Mouse (Mus musculus) right cerebral cortex, adult 2 months (tissue): Measurements from ENCODE around the gene Sct.

Experiments used
- DNase-seq, 2 experiments: peaks; one replicate each; pipeline ENCODE4 v3.0.0; 2021 to 2022; ENCODE audit warnings: low spot score in 2 of 2

Sct gene

DNA sequence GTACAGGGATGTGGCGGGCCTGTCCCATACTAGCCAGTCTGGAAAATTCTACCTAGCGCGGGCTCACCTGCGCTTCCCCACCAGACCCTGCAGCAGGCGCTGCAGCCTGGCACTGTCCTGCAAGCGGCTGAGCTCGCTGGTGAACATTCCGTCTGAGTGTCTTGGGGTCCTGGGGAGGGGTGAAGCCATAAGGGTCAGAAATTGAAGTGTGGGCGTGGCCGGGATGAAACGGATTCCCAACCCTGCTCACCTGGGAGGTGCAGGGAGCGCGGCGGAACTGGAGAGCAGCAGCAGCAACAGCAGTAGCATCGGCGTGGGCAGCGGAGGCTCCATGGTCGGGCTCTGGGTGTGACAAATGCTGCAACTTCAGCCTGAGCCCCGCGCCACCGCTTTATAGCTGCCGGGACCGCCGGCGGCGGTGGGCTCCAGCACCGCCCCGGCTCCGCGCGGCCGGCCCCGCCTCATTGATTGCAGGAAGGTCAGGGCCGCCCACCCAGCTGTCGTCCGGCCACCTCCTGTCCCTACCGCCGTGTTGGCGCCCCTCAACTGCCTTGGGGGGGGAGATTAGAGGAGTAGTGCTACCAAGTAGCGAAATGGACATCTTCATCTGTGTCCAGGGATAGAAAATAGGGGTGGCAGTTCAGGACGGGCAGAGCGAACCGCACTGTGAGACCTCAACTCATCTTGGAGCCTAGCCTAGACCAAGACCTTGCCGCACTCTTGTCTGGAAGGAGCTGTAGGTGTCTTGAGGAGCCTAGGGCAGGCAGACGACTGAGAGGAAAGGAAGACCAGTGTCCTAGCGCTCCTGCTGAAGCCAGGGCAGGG, at the start of gene Sct:
TSS of gene Sct (minus strand) at position 368 of the 825 bp plus-strand sequence.
- DNase-seq: no peak

DNA sequence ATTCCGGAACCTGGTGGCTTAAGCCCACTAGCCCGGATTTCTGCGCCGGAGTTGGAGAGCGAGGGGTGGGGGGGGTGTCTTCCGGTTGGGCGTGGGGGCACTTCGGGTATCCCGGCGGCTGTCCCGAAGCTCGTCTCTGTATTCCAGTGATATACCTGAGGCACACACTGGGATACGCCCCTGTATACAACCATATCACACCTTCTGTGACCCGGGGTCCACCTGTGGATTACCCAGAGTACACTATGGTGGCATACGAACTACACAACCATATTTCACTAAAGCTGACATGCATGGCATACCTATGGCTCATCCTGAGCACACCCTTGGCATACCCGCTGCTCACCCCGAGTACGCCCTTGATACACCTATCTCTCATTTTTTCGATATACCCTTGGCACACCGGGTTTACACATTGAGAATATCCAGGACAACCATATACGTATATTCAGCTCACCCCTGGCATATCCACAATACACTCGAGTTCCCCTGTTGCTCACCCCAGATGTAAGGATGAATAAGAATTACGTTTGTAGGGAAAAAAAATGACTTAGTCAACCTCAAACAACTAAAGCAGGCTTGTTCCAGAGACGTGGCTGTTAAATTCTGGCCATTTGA, 49.5 kb upstream of the Sct start:
- no peak for DNase-seq

DNA sequence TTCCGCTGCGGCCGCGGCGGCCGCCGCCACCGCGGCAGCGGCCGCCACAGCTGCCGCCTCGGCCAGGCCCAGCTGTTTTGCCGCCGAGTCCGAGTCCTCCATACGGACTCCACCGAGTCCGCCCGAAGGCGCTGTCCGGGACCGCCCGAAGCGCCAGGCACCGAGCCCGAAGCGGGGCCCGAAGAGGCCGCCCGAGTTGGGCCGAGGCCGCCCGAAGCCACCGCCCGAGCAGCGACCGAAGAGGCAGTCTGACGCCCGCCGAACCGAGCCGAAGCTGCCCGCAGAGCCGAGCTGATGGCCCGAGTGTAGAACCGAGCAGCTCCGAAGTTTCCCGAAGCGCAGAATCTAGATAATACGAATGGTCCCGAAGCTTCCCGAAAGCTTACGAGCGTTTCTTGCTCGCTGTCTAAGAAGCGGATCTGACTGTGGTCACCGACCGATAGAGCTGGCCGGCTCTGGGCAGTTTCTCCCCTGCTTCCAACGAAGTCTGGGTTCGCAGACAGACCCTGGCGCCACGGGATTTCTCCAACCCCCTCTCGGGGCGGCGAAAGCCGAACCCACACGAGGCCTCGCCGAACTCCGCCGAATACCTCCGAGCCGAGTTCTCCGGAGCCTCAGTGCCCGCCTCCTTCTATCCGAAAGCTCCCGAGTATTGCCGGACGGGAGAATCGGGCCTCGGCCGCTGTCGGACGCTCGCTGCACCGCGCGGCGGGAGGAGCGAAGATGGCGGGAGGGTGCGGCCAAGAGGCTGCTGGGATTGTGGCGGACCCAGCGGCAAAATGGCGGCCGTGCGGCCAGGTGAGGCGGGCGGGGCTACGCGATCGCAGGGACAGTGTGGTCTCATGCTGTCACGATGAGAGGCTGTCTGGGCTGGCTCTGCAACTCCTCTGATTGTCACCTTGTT, 48.8 kb upstream of the Sct start, which contains the start of the genes Deaf1 and Tmem80:
TSS of gene Deaf1 (minus strand) at position 222 of the 904 bp plus-strand sequence.
TSS of gene Tmem80 (plus strand) at position 271 of the 904 bp plus-strand sequence.
- peak; percentile 100 for DNase-seq

DNA sequence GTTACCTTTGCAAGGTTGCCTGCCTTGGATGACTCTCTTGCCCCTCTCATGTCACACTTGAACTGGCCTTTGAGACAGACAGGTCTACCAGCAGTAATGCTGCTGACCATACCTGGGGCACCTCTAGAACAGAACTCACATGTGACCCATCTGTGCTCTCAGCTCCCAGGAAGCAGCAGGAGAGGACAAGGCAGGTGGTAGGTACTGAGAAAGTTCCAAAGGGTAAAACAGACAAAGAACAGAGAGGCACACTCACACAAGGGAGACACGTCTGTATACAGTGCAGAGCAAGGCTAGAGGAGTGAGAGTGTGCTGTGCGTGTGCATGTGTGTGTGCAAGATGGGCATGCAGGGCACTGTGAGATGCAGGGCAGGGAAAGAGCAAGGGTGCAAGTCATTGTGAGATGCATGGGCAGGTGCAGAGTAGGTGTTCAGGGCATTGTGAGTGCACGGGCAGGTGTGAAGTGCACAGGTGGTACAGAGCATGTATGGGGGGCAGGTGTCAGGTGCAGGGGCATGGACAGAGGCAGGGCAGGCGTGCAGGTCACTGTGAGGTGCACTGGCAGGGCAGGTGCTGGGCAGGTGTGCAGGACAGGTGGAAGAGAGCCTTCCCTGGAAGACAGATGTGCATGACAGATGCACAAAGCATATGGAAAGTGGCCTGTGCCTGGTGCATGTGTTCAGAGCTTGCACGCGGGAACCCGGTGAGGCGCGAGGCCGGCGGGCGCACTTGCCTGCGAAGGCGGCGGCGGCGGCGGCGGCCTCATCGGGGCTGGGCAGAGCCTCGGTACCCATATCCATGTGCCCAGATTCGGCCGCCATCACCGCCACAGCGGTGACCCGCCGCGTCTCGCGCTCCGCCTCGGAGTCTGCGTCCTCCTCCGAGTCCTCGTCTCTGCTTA, 47.9 kb upstream of the Sct start:
- peak; percentile 10 to 29 for DNase-seq

DNA sequence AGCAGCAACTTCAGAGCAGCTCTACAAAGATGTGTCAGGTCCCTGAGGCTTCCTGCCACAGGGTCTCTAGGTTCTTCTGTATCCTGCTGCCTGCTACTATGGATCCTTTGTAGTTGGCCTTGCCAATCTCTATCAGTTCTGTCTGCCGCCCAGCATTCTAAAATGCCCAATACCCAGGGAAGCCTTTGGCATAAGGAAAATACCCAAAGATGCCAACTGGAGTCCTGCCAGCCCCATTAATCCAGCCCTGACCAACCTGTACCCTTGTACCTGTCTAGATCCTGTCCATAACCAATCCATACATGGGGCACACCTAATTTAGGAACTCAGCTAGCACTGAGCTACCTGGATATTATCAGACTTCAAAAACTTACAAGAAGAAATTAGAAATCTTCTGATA, 45.8 kb upstream of the Sct start:
- DNase-seq: no peak

DNA sequence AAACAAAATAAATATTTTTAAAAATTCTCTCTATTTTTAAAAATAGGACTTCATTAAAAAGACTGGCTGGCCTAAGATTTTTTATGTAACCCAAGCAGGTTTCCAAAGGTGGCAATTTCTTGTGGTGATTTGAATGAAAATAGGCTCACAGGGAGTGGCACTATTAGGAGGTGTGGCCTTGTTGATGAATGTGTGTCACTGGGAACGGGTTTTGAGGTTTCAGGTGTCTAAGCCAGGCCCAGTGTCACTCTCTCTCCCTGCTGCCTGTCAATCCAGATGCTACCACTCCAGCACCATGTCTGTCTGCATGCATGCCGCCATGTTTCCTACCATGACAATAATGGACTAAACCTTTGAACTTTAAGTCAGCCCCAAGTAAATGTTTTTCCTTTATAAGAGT, 40.5 kb upstream of the Sct start:
- DNase-seq: no peak

DNA sequence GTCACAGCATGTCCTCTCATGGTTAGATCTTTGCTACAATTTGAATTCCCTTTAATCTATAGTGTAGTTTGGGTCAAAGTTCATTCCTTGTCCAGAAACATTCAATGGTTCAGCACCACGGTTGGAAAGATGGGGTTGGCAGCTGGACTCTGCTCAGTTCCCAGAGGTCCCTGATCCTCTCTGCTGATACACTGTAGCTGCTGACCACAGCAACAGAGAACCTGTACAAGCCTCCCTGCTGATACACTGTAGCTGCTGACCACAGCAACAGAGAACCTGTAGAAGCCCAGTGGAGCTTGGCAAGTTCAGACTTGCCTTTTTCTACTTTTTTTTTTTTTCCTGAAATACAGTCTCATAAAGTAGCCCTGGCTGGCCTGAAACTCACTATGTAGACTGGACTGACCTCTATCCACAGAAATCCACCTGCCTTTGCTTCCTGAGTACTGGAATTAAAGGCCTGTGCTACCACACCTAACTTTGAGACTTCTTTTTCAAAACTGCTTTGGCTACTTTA, 38.7 kb upstream of the Sct start:
- no peak for DNase-seq

DNA sequence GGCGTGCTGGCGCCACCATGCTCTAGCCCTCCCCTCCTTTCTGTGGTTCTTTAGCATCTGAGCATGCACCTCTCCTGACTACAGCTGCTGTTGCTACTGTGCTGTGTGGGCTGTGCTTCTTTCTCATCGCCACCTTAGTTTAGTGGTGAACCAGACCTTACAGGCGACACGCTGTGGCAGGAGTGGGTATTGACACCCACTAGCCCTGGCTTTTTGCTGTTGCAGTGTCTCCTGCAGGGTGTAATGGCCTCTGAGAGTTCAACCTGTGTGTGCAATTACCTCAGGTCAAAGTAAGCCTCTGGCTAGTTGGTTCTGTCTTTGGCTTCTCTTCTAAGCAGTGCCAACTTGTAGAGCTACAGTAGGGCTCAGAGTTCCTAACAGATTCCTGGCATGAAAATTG, 37.0 kb upstream of the Sct start:
- peak; percentile 62 to 64 for DNase-seq

DNA sequence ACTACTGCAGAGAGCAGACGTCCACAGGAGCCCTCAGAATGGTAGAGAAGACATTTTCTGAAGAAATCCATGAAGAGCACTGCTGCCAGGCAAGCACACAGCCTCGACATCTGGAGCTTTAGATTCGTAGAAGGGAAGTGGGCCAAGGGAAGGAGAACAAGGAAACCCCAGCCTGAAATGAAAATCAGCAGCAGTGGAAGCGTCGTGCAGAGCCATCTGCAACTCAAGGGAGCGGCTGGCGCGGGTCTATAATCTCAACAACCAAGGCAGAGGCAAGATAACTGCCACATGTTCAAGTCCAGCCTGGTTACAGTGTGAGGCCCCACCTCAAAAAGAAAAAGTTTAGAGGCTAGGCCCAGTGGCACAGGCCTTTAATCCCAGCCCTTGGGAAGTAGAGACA, 36.1 kb upstream of the Sct start:
- DNase-seq: no peak

DNA sequence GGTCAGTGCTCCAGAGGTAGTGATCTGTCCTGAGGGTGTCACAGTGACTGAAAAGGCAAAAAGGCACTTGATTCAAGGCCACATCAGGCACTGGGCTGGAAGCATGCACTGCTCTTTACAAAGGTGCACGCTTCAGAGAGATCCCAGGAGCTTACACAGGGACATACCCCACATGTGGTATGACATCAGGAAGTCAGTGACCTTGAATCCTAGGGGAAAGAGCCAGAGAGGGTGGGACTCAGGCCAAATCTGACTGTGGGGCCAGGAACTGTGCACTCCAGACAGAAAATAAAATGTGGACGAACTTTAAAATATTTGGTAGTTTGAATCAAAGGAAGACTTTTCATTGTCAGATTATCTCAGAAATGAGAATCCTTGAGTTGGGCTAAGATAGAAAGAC, 35.5 kb upstream of the Sct start:
- no peak for DNase-seq

DNA sequence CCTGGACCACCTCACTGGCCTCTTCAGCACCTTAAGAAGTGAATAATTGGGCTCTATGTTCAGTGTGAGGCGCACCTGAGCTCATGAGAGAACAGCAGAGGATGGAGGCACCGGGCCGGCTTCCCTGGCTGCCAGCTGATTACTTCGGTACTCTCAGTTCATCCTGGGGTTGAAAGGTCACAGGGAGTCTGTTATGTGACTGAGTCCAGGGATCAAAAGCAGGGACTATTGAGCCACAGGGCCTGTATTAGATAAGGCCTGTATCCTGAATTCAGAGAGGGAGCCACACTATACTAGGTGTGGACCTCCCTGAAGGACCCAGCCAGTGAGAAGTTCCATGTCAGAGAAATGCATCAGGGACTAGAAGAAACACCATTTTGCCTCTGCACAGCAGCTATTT, 25.6 kb upstream of the Sct start:
- no peak for DNase-seq

DNA sequence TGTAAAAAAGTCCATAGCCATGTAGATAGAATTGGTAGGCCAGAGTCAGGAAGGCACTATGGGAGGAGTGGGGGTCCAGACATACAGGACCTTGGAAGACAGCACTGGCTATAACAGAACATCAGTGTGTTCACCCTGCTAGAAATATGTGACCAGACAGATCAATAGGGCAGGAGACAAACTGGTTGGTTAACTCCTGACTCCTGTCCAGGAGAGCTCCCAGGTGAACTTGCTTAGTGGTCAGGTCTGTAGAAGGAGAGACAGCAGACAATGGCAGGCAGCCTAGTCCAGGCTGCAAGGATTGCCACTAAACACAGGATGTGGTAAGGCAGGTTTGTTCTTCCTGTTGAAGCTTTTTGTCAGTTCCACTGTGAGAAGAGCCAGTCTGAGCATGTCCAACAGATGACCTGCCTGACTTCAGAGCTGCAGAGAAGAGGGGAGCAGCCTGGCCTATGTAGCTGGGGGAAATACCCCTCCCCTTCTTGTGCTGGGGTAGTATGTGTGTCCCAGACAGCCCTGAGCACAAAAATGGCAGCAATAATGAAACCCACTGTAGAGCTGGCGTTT, 23.9 kb upstream of the Sct start:
- no peak for DNase-seq

DNA sequence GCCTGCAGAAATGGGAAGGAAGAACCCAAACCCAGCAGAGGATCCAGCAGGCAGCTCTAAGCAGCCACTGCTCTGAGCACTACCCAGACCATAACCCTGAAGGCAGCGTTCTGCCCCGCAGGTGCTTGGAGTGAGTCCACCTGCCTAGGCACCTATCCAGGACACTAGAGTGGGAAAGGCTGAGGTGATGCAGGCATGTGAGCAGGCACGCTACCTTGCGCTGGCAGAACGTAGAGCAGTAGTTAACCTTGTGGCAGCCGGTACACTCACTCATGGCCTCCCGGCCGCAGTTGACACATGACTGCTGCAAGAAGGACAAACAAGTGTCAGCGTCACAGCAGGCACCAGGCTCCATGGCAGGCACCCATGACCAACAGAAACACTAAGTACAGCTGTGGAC, 22.5 kb upstream of the Sct start:
- no peak for DNase-seq

DNA sequence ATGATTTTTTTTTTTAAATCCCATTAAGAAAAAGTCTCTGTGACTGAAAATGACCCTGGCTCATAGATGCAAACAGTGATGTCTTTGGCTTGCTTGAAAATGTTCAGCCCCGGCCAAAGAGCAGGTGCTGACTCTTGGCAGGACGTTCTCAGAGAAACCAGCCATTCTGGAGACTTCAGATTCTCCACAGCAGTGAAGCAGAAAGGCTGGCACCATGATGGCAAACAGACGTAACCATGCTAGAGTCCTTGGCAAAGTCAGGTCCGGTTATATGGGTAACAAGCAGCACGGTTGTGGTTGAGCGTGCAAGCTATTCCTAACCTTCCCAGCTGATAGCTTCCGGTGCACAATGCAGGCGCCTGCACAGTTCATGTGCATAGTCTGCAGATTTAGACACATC, 20.2 kb upstream of the Sct start:
- DNase-seq: no peak

DNA sequence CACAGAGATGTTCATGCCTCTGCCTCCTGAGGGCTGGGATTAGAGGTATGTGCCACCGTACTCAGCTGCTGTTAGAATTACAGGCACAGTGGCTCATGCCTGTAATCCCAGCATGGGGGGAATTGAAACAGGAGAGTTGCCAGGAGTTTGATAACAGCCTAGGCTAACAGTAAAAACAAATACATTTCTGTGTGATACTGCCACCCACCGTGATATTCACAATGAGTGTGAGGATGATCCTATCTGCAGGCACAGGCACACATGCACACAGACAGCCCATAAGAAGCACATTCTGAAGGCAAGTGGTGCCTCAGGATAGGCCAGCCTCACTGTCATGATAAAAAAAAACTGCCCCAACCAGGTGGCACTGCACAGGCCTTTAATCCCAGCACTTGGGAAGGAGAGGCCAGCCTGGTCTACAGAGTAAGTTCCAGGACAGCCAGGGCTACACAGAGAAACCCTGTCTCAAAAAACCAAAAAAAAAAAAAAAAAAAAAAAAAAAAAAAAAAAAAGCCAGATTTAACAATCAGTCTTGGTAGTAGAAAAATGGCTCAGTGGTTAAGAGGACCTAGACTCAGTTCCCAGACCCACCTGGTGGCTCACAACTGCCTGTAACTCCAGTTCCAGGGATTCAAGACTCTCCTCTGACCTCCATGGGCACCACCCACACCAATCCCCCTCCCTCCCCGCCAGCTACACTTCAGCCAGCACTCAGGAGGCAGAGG, 19.2 kb upstream of the Sct start:
- DNase-seq: no peak

DNA sequence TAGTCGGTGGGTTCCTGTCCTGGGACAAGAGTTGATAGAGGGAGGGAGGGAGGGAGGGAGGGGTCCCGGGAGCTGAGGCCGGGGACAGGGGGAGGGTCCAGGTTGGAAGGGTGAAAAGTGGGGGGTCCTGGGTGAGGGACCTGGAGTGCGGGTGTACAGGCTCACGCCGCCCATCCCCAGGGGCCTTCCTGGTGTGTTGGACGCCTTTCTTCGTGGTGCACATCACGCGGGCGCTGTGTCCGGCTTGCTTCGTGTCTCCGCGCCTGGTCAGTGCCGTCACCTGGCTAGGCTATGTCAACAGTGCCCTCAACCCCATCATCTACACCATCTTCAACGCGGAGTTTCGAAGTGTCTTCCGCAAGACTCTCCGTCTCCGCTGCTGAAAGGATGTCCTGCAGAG, 15.5 kb upstream of the Sct start:
- DNase-seq: no peak

DNA sequence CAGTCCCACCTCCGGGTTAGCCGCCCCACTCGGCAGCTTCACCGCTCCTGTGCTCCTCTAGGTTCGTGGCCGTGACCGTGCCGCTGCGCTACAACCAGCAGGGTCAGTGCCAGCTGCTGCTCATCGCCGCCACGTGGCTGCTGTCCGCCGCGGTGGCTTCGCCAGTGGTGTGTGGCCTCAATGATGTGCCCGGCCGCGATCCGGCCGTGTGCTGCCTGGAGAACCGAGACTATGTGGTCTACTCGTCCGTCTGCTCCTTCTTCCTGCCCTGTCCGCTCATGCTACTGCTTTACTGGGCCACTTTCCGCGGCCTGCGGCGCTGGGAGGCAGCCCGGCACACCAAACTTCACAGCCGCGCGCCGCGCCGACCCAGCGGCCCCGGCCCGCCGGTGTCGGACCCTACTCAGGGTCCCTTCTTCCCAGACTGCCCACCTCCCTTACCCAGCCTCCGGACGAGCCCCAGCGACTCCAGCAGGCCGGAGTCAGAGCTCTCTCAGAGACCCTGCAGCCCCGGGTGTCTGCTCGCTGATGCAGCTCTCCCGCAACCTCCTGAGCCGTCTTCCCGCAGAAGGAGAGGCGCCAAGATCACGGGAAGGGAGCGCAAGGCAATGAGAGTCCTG, 15.0 kb upstream of the Sct start:
- peak in 1 of 2 experiments; percentile 19 for DNase-seq

DNA sequence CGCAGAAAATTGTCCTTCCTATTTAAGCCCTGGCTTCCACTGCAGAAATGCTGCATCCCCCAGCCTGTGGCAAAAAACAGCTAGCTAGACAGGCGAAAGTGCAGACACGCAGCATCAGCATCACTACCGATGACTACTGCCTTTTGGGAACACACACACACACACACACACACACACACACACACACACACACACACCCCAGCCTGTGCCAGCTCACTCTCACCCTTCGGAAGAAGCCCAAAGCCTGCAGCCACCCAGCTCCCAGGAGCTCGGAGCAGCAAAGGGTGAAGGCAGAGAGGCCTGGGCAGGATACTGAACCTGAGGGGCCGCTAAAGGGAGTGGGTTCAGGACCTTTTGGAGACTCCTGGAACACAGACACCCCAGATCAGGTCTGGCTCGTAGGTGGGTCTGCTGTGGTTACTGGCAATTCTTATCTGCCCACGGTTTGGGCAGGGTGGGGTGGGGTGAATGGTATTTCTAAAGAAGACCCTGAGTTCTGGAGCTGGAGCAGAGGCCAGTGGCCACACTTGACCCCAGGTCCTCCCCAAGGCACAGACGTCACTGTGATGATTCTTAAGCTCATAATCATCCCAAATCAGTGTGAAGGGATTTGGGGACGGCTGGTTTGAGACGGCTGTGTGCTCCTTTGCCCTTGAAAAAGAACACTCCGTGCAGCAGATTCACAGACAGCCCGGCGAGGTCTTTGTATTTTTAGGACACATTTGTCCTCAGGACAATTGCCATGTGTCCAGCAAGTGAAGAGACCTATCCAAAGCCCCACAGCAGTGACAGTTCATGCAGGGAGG, 13.9 kb upstream of the Sct start:
- peak in 1 of 2 experiments; percentile 22 for DNase-seq
